Mouse (Mus musculus): ENCODE data around the gene Brinp1. TPM values are rescaled to one million over a fixed set of nuclear protein-coding genes. Genes with fewer than 3 reads are reported as not detected.
"Not testable (repeated sequence)": the region's sequence is repeated elsewhere in the genome, so short reads cannot be mapped to it uniquely, and the experiment has no call there.

Brinp1 gene
- polyA plus RNA-seq, 1 experiment from 2014 or later, result 36.5 TPM

GRCm38 (mm10) chr4:68910942-68911341 lies 43.3 kb downstream of the Brinp1 start:
- no peak overlapping the region for H3K27ac ChIP-seq (replicated peaks)
- no peak for ATAC-seq (ENCODE audit: low read depth)
- no peak overlapping the region for H3K4me3 ChIP-seq
- WGBS, result 64% methylated on average over 3 of the region's 3 CpGs
- H3K36me3 ChIP-seq, result no peaks in the 10 kb centered on the region
- H3K4me2 ChIP-seq, result no peak overlapping the region
- H3K27me3 ChIP-seq, result no peaks in the 10 kb centered on the region
- H3K9ac ChIP-seq, result no peak overlapping the region
- peaks cover 5% of the 10 kb centered on the region; the same call in 1 of the 2 replicates for H3K4me1 ChIP-seq (replicated peaks)
- no peaks in the 10 kb centered on the region for H3K9me3 ChIP-seq

GRCm38 (mm10) chr4:68906417-68907210 lies 47.6 kb downstream of the Brinp1 start:
- WGBS, result 65% methylated on average over 11 of the region's 11 CpGs

GRCm38 (mm10) chr4:68890526-68890925 lies 63.7 kb downstream of the Brinp1 start:
- Histone ChIP-seq H3K36me3 (no peaks in the 10 kb centered on the region), H3K4me2 (no peak overlapping the region), H3K9ac (no peak overlapping the region), H3K4me1 (replicated peaks) (no peaks in the 10 kb centered on the region), H3K27me3 (no peaks in the 10 kb centered on the region), H3K9me3 (no peaks in the 10 kb centered on the region), H3K27ac (replicated peaks) (no peak overlapping the region), H3K4me3 (no peak overlapping the region)
- ATAC-seq (ENCODE audit: low read depth), result no peak
- WGBS, result 87% methylated on average over 4 of the region's 4 CpGs

More at GRCm38 (mm10) chr4:68906417-68907210, 47.6 kb downstream of the Brinp1 start:
- no peak overlapping the region for H3K9ac ChIP-seq
- no peak overlapping the region for H3K4me2 ChIP-seq
- no peaks in the 10 kb centered on the region for H3K27me3 ChIP-seq
- H3K9me3 ChIP-seq, result no peaks in the 10 kb centered on the region
- H3K4me3 ChIP-seq, result no peak overlapping the region
- no peak overlapping the region for H3K27ac ChIP-seq (replicated peaks)
- H3K36me3 ChIP-seq, result no peaks in the 10 kb centered on the region; the same call in 1 of the 2 replicates
- peak; percentile 53 for ATAC-seq (ENCODE audit: low read depth)
- H3K4me1 ChIP-seq (replicated peaks), result peaks cover 5% of the 10 kb centered on the region; the same call in 1 of the 2 replicates

GRCm38 (mm10) chr4:68886276-68886675 lies 67.9 kb downstream of the Brinp1 start:
- Histone ChIP-seq H3K27me3 (no peaks in the 10 kb centered on the region), H3K9me3 (no peaks in the 10 kb centered on the region), H3K36me3 (no peaks in the 10 kb centered on the region), H3K4me1 (replicated peaks) (no peaks in the 10 kb centered on the region), H3K27ac (replicated peaks) (no peak overlapping the region), H3K9ac (no peak overlapping the region), H3K4me3 (no peak overlapping the region), H3K4me2 (no peak overlapping the region)
- ATAC-seq (ENCODE audit: low read depth), result no peak
- WGBS, result 86% methylated on average over 2 of the region's 2 CpGs

GRCm38 (mm10) chr4:68872028-68872427 lies 82.2 kb downstream of the Brinp1 start:
- Histone ChIP-seq H3K4me2 (no peak overlapping the region), H3K4me3 (no peak overlapping the region), H3K9me3 (no peaks in the 10 kb centered on the region), H3K27me3 (no peaks in the 10 kb centered on the region), H3K9ac (no peak overlapping the region), H3K4me1 (replicated peaks) (no peaks in the 10 kb centered on the region), H3K27ac (replicated peaks) (no peak overlapping the region), H3K36me3 (no peaks in the 10 kb centered on the region)
- ATAC-seq (ENCODE audit: low read depth), result no peak

GRCm38 (mm10) chr4:68865135-68865767 lies 88.9 kb downstream of the Brinp1 start:
- no peak overlapping the region for H3K27ac ChIP-seq (replicated peaks)
- no peaks in the 10 kb centered on the region for H3K36me3 ChIP-seq
- WGBS, result 66% methylated on average over 4 of the region's 4 CpGs
- ATAC-seq (ENCODE audit: low read depth), result no peak
- no peak overlapping the region for H3K4me2 ChIP-seq
- H3K9ac ChIP-seq, result no peak overlapping the region
- H3K27me3 ChIP-seq, result no peaks in the 10 kb centered on the region
- H3K9me3 ChIP-seq, result no peaks in the 10 kb centered on the region
- H3K4me3 ChIP-seq, result no peak overlapping the region
- H3K4me1 ChIP-seq (replicated peaks), result no peaks in the 10 kb centered on the region

- no peak overlapping the region for H3K4me2 ChIP-seq
- no peaks in the 10 kb centered on the region for H3K36me3 ChIP-seq
- H3K27ac ChIP-seq (replicated peaks), result no peak overlapping the region
- H3K4me3 ChIP-seq, result no peak overlapping the region
- ATAC-seq (ENCODE audit: low read depth), result no peak
- no peaks in the 10 kb centered on the region for H3K9me3 ChIP-seq
- 92% methylated on average over 2 of the region's 2 CpGs for WGBS
- H3K27me3 ChIP-seq, result no peaks in the 10 kb centered on the region
- no peaks in the 10 kb centered on the region for H3K4me1 ChIP-seq (replicated peaks)
- no peak overlapping the region for H3K9ac ChIP-seq
These were observed 89.5 kb downstream of the Brinp1 start for GRCm38 (mm10) chr4:68864668-68865067.

- no peak overlapping the region for H3K9ac ChIP-seq
- no peaks in the 10 kb centered on the region for H3K4me1 ChIP-seq (replicated peaks)
- H3K36me3 ChIP-seq, result no peaks in the 10 kb centered on the region
- H3K4me2 ChIP-seq, result no peak overlapping the region
- 67% methylated on average over 1 of the region's 1 CpGs for WGBS
- no peaks in the 10 kb centered on the region for H3K27me3 ChIP-seq
- no peak for ATAC-seq (ENCODE audit: low read depth)
- H3K9me3 ChIP-seq, result no peaks in the 10 kb centered on the region; the same call in 1 of the 2 replicates
- H3K27ac ChIP-seq (replicated peaks), result no peak overlapping the region
- no peak overlapping the region for H3K4me3 ChIP-seq
These were observed 97.3 kb downstream of the Brinp1 start for GRCm38 (mm10) chr4:68856868-68857267.

GRCm38 (mm10) chr4:68849671-68850070 lies 104.5 kb downstream of the Brinp1 start:
- H3K9me3 ChIP-seq, result no peaks in the 10 kb centered on the region
- no peak overlapping the region for H3K4me3 ChIP-seq
- no peak for ATAC-seq (ENCODE audit: low read depth)
- peaks cover 12% of the 10 kb centered on the region; the same call in 1 of the 2 replicates for H3K4me1 ChIP-seq (replicated peaks)
- no peaks in the 10 kb centered on the region for H3K36me3 ChIP-seq
- WGBS, result 46% methylated on average over 3 of the region's 3 CpGs
- no peaks in the 10 kb centered on the region for H3K27me3 ChIP-seq
- no peak overlapping the region for H3K4me2 ChIP-seq
- no peak overlapping the region for H3K27ac ChIP-seq (replicated peaks)
- no peak overlapping the region for H3K9ac ChIP-seq

- Histone ChIP-seq H3K4me3 (no peak overlapping the region), H3K27ac (replicated peaks) (no peak overlapping the region), H3K4me2 (no peak overlapping the region), H3K4me1 (replicated peaks) (peaks cover 12% of the 10 kb centered on the region; the same call in 1 of the 2 replicates), H3K9me3 (no peaks in the 10 kb centered on the region), H3K36me3 (no peaks in the 10 kb centered on the region), H3K9ac (no peak overlapping the region), H3K27me3 (no peaks in the 10 kb centered on the region)
- no peak for ATAC-seq (ENCODE audit: low read depth)
- 57% methylated on average over 1 of the region's 1 CpGs for WGBS
These were observed 107.2 kb downstream of the Brinp1 start for GRCm38 (mm10) chr4:68846976-68847375.

- Histone ChIP-seq H3K4me1 (replicated peaks) (peaks cover 12% of the 10 kb centered on the region; the same call in 1 of the 2 replicates), H3K36me3 (no peaks in the 10 kb centered on the region), H3K27me3 (no peaks in the 10 kb centered on the region), H3K9me3 (no peaks in the 10 kb centered on the region), H3K9ac (no peak overlapping the region), H3K4me3 (no peak overlapping the region), H3K4me2 (no peak overlapping the region), H3K27ac (replicated peaks) (no peak overlapping the region)
- 47% methylated on average over 3 of the region's 3 CpGs for WGBS
- ATAC-seq (ENCODE audit: low read depth), result no peak
These were observed 108.2 kb downstream of the Brinp1 start for GRCm38 (mm10) chr4:68845964-68846363.

GRCm38 (mm10) chr4:68813997-68814396 lies 140.2 kb downstream of the Brinp1 start:
- H3K27me3 ChIP-seq; H3K27ac ChIP-seq (replicated peaks); H3K9me3 ChIP-seq; H3K4me1 ChIP-seq (replicated peaks); H3K4me3 ChIP-seq; ATAC-seq (ENCODE audit: low read depth); H3K4me2 ChIP-seq; H3K9ac ChIP-seq; H3K36me3 ChIP-seq: not testable (repeated sequence)

All from neural tube, embryonic 13.5 days (tissue).